Mouse (Mus musculus): ENCODE measurements around the gene Glul.

DNA sequence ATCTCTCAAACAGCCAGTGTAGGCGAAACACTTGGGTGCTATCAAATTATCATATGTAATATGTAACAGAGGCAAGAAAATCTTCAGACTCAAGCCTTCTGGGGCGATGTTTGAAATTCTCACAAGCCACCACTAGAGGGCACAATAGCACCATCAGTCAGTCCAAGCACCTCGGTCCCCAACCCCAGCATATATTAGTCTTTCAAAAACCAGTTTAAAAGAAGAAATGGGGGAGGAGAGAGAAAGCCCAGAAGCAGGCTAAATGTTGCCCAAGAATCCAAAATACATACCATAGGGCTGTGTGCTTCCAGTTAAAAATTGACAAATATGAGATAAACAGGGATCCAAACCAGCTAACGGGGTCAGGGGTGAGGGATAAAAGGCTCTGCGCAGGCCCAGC lies 4.8 kb upstream of the Glul start:
- TF ChIP-seq CTCF (IDR thresholded peaks at IDR 0.05; ENCODE audit: low read depth, low read length) (peak; percentile 25; the same call in 1 of the 2 replicates), POLR2AphosphoS5 (IDR thresholded peaks at IDR 0.05; ENCODE audit: insufficient replicate concordance, low read depth, low read length) (no peak), GATA1 (IDR thresholded peaks at IDR 0.05; ENCODE audit: borderline replicate concordance, low read length) (no peak), TAL1 (conservative IDR thresholded peaks at IDR 0.05; ENCODE audit: low read depth, low read length) (no peak), GATA2 (IDR thresholded peaks at IDR 0.05; ENCODE audit: borderline replicate concordance, low read depth, low read length) (no peak)
